Comparison of ENCODE assay signal across 10 mouse cellular contexts in genomic region chr7:80766861-80767312, GRCm38 (mm10). TPM values are rescaled to one million over a fixed set of nuclear protein-coding genes. Genes with fewer than 3 reads are reported as not detected.
DNase-seq lines count a peak whose midpoint lies in the region; ATAC-seq and TF ChIP-seq lines count a peak whose summit lies in the region.
"Had no signal": no experiment of that assay in that cellular context is flagged by ENCODE, and none has a peak within 500 bp of the region (broad histone marks: within the 10 kb centered on the region; RNA-seq: fewer than 3 reads in every experiment).

No protein-coding gene starts in this region.

- DNase-seq in 3T3-L1 (ENCODE audit: low read depth, low spot score): peak; percentile 37
- peak; percentile 18 for DNase-seq in MN1 (ENCODE audit: low spot score)
- peak; percentile 57 to 78 for DNase-seq in left cerebral cortex, adult 2 months (ENCODE audit: extremely low spot score in 1 of 2, low spot score in 2 of 2)
- no peak for DNase-seq in adrenal gland, postnatal 36 days
- DNase-seq in embryo, embryonic 10.5 days (ENCODE audit: low spot score): no peak
- DNase-seq: heart, postnatal 10 days had no signal

- peak; percentile 97 for ATAC-seq in frontal cortex, adult (ENCODE audit: low TSS enrichment)
- ATAC-seq in megakaryocyte progenitor cell, adult 5-6 weeks (replicated peaks; ENCODE audit: poor library complexity): no peak

- intact Hi-C loops in left cerebral cortex, adult 2 months (cut with DNase I): loop anchor here (2.0 kb wide), 3 partner anchors 36 to 76 kb away; no protein-coding TSS in a partner anchor

- TF ChIP-seq CTCF in left cerebral cortex, adult 2 months (IDR thresholded peaks at IDR 0.05): no peak

- peak overlapping the region; percentile 69 for H3K27ac ChIP-seq in left cerebral cortex, adult 2 months
- H3K27ac ChIP-seq: embryonic facial prominence, embryonic 12.5 days; midbrain, embryonic 12.5 days had no signal

- no peak overlapping the region for H3K4me3 ChIP-seq in left cerebral cortex, adult 2 months
- H3K4me3 ChIP-seq: embryonic facial prominence, embryonic 12.5 days; midbrain, embryonic 12.5 days had no signal

RNA-seq across cellular contexts. Expression of gene Iqgap1, which starts 58.9 kb away (rescaled TPM):
- 10 to 100 TPM; 26.0 to 27.3 TPM for total RNA-seq in left cerebral cortex, adult 2 months (2021)
- total RNA-seq in megakaryocyte progenitor cell, adult 5-6 weeks (2015): 90.5 and 94.3 TPM in 2 replicates
- 81.0 and 113 TPM in 2 replicates for total RNA-seq in megakaryocyte progenitor cell, adult 5-6 weeks (2017)
- total RNA-seq in adrenal gland, postnatal 36 days (2021): 100 to 1,000 TPM in 1 of 2 experiments, 10 to 100 TPM in 1; 95.5 to 114 TPM

Comparison
In these comparisons a context has a peak if more than half of its experiments do, and no peak if none do; other contexts are left out.
1. DNase-seq: peak in 3T3-L1 (single experiment), MN1 (single experiment) and left cerebral cortex, adult 2 months (2 of 2); none in adrenal gland, postnatal 36 days (0 of 2) and embryo, embryonic 10.5 days (single experiment).